Mouse (Mus musculus): ENCODE data around the gene 4930412O13Rik.

GRCm38 (mm10) chr2:9875676-9876357 is 5.2 kb upstream of the 4930412O13Rik start:
- TF ChIP-seq CTCF (IDR thresholded peaks at IDR 0.05; ENCODE audit: control insufficient read depth, insufficient read depth, insufficient replicate concordance, low read depth, low read length) = no peak
- no peak for TF ChIP-seq POLR2A (IDR thresholded peaks at IDR 0.05; ENCODE audit: control insufficient read depth, low read depth, low read length)
